Comparison of ENCODE assay signal across 8 mouse cellular contexts in genomic region chr1:75387929-75388897, GRCm38 (mm10). TPM values are rescaled to one million over a fixed set of nuclear protein-coding genes. Genes with fewer than 3 reads are reported as not detected.
DNase-seq lines count a peak whose midpoint lies in the region; ATAC-seq lines count a peak whose summit lies in the region.

No protein-coding gene starts in this region.

- peaks cover 84% of the 10 kb centered on the region for H3K27me3 ChIP-seq in midbrain, embryonic 12.5 days

- no peak overlapping the region for H3K27ac ChIP-seq in midbrain, embryonic 12.5 days (replicated peaks)

- H3K4me1 ChIP-seq in midbrain, embryonic 12.5 days = peaks cover 40% of the 10 kb centered on the region

- no peaks in the 10 kb centered on the region for H3K36me3 ChIP-seq in midbrain, embryonic 12.5 days

- peak; percentile 9; the same call in 1 of the 2 replicates for ATAC-seq in granulocyte monocyte progenitor cell, adult 5-6 weeks (replicated peaks; ENCODE audit: poor library complexity, severe bottlenecking)
- ATAC-seq in midbrain, embryonic 12.5 days (ENCODE audit: low FRiP score, low read depth) = peak; percentile 17; the same call in 1 of the 2 replicates
- ATAC-seq in activated CD4-positive, CD25-positive, alpha-beta regulatory T cell, adult 4 months = no peak
- ATAC-seq in megakaryocyte-erythroid progenitor cell, adult 5-6 weeks (replicated peaks; ENCODE audit: low FRiP score, low TSS enrichment, poor library complexity, severe bottlenecking) = no peak

- peak overlapping the region; percentile 43 for H3K4me2 ChIP-seq in midbrain, embryonic 12.5 days (replicated peaks)

- 3% methylated on average over 93 of the region's 94 CpGs for WGBS in midbrain, embryonic 12.5 days

- intact Hi-C loops in heart, postnatal 25 days (cut with DNase I) = no loop called here

- DNase-seq in heart, adult 11 months = peak; percentile 92
- no peak for DNase-seq in heart, postnatal 25 days (ENCODE audit: low spot score)
- peak; percentile 31 for DNase-seq in R1 (ENCODE audit: low read depth, low spot score)
- no peak for DNase-seq in kidney, postnatal 10 days

- peak overlapping the region; percentile 36 for H3K4me3 ChIP-seq in midbrain, embryonic 12.5 days

- peak overlapping the region; percentile 26; the same call in 1 of the 2 replicates for H3K9ac ChIP-seq in midbrain, embryonic 12.5 days (replicated peaks)

- no peaks in the 10 kb centered on the region for H3K9me3 ChIP-seq in midbrain, embryonic 12.5 days

RNA-seq across cellular contexts. Expression of gene Speg, which starts 13.1 kb away (rescaled TPM):
- total RNA-seq in heart, postnatal 25 days (2021) = 100 to 1,000 TPM; 141 to 144 TPM
- total RNA-seq in granulocyte monocyte progenitor cell, adult 5-6 weeks (2014; fragmentation: Nextera tagmentation) = not detected in 2 replicates
- total RNA-seq in granulocyte monocyte progenitor cell, adult 5-6 weeks (2017) = 0.05 TPM in 1 of 2 replicates, not detected in the other
- polyA plus RNA-seq in midbrain, embryonic 12.5 days (2016; fragmentation: Nextera tagmentation; extraction: Ambion mirVana) = 12.9 and 14.5 TPM in 2 replicates
- not detected for polyA plus RNA-seq in activated CD4-positive, CD25-positive, alpha-beta regulatory T cell, adult 4 months (2017; shearing (Covaris generic))
- not detected in 2 replicates for total RNA-seq in megakaryocyte-erythroid progenitor cell, adult 5-6 weeks (2014; fragmentation: Nextera tagmentation)
- total RNA-seq in megakaryocyte-erythroid progenitor cell, adult 5-6 weeks (2017) = 0.19 TPM in 1 of 2 replicates, not detected in the other

RNA-seq across cellular contexts. Expression of gene Des, which starts 28.1 kb away (rescaled TPM):
- total RNA-seq in heart, postnatal 25 days (2021) = 1,000 to 10,000 TPM; 1,261 to 1,294 TPM
- total RNA-seq in granulocyte monocyte progenitor cell, adult 5-6 weeks (2014; fragmentation: Nextera tagmentation) = not detected in 2 replicates
- not detected in 2 replicates for total RNA-seq in granulocyte monocyte progenitor cell, adult 5-6 weeks (2017)
- polyA plus RNA-seq in midbrain, embryonic 12.5 days (2016; fragmentation: Nextera tagmentation; extraction: Ambion mirVana) = 0.93 and 1.2 TPM in 2 replicates
- polyA plus RNA-seq in activated CD4-positive, CD25-positive, alpha-beta regulatory T cell, adult 4 months (2017; shearing (Covaris generic)) = not detected
- not detected in 2 replicates for total RNA-seq in megakaryocyte-erythroid progenitor cell, adult 5-6 weeks (2014; fragmentation: Nextera tagmentation)
- total RNA-seq in megakaryocyte-erythroid progenitor cell, adult 5-6 weeks (2017) = not detected in 2 replicates

RNA-seq across cellular contexts. Expression of gene Gmppa, which starts 47.5 kb away (rescaled TPM):
- 10 to 100 TPM; 36.6 to 37.3 TPM for total RNA-seq in heart, postnatal 25 days (2021)
- total RNA-seq in granulocyte monocyte progenitor cell, adult 5-6 weeks (2014; fragmentation: Nextera tagmentation) = 118 and 133 TPM in 2 replicates
- total RNA-seq in granulocyte monocyte progenitor cell, adult 5-6 weeks (2017) = 85.1 and 88.3 TPM in 2 replicates
- 59.7 and 69.4 TPM in 2 replicates for polyA plus RNA-seq in midbrain, embryonic 12.5 days (2016; fragmentation: Nextera tagmentation; extraction: Ambion mirVana)
- polyA plus RNA-seq in activated CD4-positive, CD25-positive, alpha-beta regulatory T cell, adult 4 months (2017; shearing (Covaris generic)) = 10 to 100 TPM; 43.8 to 51.5 TPM
- total RNA-seq in megakaryocyte-erythroid progenitor cell, adult 5-6 weeks (2014; fragmentation: Nextera tagmentation) = 70.3 and 92.5 TPM in 2 replicates
- total RNA-seq in megakaryocyte-erythroid progenitor cell, adult 5-6 weeks (2017) = 35.0 and 52.6 TPM in 2 replicates

Comparison
In these comparisons a context has a peak if more than half of its experiments do, and no peak if none do; other contexts are left out.
1. DNase-seq: peak in heart, adult 11 months (single experiment) and R1 (single experiment); none in heart, postnatal 25 days (single experiment) and kidney, postnatal 10 days (single experiment).
2. ATAC-seq: peak in granulocyte monocyte progenitor cell, adult 5-6 weeks (single experiment) and midbrain, embryonic 12.5 days (single experiment); none in activated CD4-positive, CD25-positive, alpha-beta regulatory T cell, adult 4 months (single experiment) and megakaryocyte-erythroid progenitor cell, adult 5-6 weeks (single experiment).
3. RNA of gene Speg, which starts 13.1 kb away (total RNA-seq): 141 to 144 TPM in heart, postnatal 25 days; 0.05 TPM in granulocyte monocyte progenitor cell, adult 5-6 weeks and 0.19 TPM in megakaryocyte-erythroid progenitor cell, adult 5-6 weeks; every median in the first group is over 100 times any median in the second.
4. RNA of gene Des, which starts 28.1 kb away (total RNA-seq): 1,261 to 1,294 TPM in heart, postnatal 25 days; not detected in granulocyte monocyte progenitor cell, adult 5-6 weeks and not detected in megakaryocyte-erythroid progenitor cell, adult 5-6 weeks; every median in the first group is over 1,000 times any median in the second.